Mouse (Mus musculus): Measurements from ENCODE around the gene S100a10.

- no peak for TF ChIP-seq CTCF (IDR thresholded peaks at IDR 0.05; ENCODE audit: low read depth, low read length)
- TF ChIP-seq POLR2A (IDR thresholded peaks at IDR 0.05; ENCODE audit: extremely low read depth, insufficient read depth, low read length), result no peak
Measured at GRCm38 (mm10) chr3:93548541-93549266, 6.2 kb upstream of the S100a10 start.
